Mouse (Mus musculus) bone marrow macrophage, adult 2 months (primary cell): ENCODE data around the gene Zfp61.

ENCODE experiments used
- CTCF ChIP-seq: IDR thresholded peaks from 2 replicates; pipeline ENCODE4 v1.5.1; 2012; ENCODE audit warnings: low read depth, mild to moderate bottlenecking, low read length, moderate library complexity
- POLR2A ChIP-seq: IDR thresholded peaks from 2 replicates; pipeline ENCODE4 v1.6.1; 2012; ENCODE audit warnings: mild to moderate bottlenecking, low read depth, low read length, borderline replicate concordance

- TF ChIP-seq CTCF (peak; percentile 33; the same call in 1 of the 2 replicates), POLR2A (no peak)
Observed at GRCm38 (mm10) chr7:24286090-24286489, 14.9 kb downstream of the Zfp61 start.
